Mouse (Mus musculus) inflammation-experienced regulatory T-cells, adult 6 months (primary cell): ENCODE measurements around the gene Rnf144a. TPM values are rescaled to one million over a fixed set of nuclear protein-coding genes. Genes with fewer than 3 reads are reported as not detected.

ENCODE experiments used
- ATAC-seq: one replicate; pipeline ENCODE4 v1.8.0; 2017
- polyA plus RNA-seq, 3 experiments: library from polyadenylated mRNA; unstranded; fragments of 100-300 nt; shearing (Covaris generic); gene quantifications; one replicate each; pipeline ENCODE4 v1.2.1; 2017

Rnf144a gene
- polyA plus RNA-seq, 3 experiments from 2014 or later, result 1.3 to 4.6 (median 3.6) TPM

DNA sequence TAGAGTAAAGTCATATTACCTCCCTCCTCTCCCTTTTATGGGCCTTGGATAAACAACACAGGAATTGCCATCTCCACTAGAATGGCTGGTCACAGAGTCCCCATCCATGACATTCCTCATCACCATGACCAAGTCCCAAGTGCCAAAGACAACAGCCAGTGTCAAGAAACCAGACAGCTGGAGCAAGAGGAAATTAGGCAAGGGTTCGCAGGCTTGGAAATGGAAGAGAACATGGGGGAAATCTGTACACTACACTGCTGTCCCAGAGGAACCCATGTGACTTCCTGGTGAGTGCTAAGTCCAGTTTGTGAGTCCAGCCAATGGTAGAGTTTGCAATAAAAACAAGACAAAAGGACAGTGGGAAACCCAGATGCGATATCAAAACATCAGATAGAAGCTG, 47.7 kb downstream of the Rnf144a start:
- no peak for ATAC-seq

DNA sequence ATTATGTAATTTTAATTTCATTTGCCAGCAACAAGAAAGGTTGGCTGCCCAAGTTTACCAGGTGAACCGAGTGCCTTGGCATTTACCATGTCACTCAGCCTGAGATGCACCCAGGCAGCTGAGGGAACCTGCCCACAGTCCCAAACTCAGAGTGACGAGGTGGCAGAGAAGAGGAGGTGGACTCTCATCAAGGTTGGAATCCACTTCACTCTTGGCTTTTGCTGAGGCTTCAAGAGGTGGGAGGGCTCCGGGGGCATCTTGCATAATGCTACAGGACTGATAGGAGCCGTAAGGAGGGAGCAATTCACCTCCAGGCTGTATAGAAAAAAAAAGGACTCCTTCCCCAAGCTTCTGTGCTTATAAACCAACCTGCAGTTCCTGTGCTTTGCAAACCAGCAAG, 48.7 kb downstream of the Rnf144a start:
- no peak for ATAC-seq

DNA sequence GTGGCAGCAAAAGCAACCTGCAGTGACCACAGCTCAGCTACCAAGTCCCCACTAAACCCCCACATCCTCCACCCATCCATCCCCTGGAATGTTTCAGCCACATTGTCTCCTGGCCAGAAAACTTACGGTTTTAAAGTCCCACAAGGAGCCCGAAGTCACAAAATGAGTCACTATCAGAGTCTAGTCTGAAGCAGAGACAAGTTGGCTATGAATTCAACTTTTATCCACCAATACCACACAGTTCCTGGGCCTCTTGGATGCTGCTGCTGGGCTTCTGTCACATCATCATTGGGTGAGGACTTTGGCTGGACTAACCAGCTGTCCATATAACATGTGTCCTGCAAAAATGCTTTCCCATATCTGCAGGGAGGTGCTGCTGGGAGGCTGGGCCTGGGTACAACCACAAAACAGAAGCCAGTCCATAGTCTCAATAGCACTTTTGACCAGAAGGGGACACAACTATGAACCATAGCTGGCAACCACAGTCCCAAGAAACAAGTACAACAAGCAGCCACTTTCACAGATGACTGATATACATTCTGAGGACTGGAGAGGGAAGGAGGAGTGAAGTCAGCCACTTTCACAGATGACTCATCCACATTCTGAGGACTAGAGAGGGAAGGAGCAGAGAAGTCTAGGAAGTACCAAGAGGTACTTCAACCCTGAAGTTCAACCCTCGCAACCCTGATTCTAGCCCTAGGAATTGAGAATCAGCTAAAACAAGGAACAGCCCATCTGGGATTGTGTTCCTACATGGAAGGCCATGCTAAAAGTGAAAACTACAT, 49.3 kb downstream of the Rnf144a start:
- no peak for ATAC-seq

DNA sequence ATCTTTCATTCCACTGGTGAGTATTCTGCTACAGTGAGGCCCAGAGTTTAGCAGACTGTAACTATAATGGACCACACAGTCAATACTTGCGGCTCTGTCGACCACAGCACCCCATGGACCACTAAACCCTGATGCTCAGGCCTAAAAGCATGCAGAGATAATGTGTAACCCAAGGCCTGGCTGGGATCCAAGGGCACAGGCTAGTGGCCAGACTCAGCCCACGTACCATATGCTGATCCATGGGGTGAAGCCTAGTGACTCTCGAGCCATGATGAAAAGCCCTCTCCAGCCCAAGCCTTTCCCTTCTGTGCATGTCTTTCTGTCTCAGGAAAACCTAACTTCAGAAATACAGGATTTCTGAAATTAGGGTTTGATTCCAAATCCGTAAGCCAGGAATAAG, 50.2 kb downstream of the Rnf144a start:
- no peak for ATAC-seq

DNA sequence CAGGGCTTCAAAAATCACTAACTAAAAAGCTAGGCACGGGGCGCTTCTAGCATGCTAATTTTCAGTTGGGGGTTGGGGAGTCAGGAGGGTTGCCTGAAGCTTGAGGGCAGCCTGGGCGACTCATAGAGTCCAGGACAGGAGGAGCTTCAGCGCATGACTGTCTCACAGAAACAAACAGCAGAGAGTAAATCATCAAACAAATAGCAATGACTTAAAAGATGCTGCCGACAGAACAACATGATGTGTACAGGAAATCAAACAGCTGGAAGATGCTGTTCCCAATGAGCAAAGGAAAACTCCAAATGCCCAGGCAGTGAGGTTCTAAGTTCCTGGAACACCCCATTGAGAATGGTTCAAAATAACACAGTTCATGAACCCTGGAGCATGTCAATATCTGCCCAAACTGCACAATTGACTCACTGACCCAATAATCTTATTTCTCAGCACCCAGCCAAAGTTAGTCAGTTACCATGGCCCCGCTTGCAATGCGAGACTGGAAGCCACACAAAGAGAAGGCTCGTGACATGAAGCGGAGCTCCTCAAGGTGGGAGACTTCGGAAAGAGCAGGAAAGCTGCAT, 54.0 kb downstream of the Rnf144a start:
- no peak for ATAC-seq

DNA sequence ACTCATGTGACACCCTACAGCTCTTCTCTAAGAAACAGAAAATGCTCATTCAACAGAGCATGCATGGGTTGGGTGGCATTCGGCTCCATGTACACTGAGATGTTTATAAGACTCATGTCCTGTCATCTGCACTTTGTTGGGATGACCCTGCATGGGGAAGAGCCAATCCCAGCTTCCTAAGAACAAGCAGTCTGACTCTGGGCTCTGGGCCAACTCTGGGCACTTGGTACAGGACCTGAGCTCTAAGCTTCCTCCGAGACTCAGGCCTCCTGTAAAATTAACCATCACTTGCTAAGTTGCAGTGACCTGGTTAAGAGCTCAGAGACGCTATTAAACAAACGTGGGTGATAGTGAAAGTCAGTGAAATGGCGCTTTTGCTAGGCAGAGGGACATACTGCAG, 55.2 kb downstream of the Rnf144a start:
- no peak for ATAC-seq

DNA sequence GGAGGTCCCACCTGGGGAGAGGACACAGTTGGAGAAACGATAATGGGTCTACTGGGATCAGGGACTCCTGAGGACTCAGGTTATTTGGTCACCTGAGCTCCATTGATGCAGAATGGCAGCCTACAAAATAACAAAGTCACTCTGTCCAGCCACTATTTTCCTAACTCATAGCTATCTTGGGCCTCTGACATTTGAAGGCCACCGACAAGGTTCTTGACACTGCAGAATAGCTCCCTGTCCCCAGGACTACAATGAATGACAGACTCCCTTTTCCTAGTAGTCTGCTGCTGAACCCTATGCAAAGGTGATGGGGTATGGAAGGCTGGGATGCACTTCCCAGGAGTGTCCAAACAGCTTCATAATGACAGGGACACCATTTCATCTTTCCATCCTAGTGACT, 55.8 kb downstream of the Rnf144a start:
- ATAC-seq, result no peak

DNA sequence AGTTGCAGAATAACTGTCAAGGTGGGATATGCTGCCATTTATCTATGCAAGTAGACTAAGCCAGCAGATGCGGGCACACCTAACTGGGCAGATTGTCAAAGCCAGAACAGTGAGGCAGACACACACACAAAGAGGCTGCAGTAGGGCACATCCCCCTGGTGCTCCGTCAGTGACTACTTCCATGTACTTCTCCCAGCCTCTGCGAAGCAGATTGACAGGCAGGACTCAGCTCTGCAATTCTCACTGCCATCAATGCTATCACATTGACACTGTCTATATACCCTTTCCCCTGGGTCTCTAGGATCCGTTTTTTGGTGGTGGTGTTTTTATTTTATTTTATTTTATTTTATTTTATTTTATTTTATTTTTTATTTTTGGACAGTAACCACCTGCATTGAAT, 57.8 kb downstream of the Rnf144a start:
- no peak for ATAC-seq

DNA sequence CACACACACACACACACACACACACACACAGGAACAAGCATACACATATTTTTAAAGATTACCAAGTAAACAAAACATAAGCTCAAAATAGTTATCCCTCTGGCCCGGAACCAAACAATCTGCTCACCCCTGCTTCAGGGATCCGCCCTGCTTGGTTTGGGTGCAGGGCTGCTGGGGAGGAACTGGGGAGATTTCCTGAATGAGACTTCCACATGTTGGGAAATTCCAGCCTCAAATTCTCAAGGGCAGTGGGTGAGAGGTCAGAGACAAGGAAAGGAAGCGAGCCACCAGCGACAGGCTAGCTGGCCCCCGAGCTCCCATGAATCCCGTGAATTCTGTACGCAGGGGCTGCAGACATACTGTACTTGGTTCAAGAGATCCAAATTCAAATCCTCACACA, 58.9 kb downstream of the Rnf144a start:
- no peak for ATAC-seq

DNA sequence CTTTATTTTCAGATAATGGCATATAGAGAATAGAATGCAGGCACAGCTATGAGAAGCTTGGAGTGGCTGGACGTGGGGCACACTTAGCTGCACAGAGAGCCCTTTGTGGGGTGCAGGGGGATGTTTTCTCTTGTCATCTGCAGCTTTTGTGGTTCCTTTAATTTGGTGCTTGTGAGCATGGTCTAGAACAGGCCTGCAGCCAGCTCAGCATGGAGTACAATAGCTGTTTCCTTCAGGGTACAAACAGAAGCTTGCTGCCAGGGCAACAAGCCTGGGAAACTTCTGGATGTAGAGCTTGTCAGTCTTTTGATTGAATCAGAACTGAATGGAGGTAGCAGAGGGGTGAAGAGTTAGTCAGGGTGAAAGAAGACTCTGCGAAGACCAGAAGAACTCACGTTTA, 63.7 kb downstream of the Rnf144a start:
- no peak for ATAC-seq

DNA sequence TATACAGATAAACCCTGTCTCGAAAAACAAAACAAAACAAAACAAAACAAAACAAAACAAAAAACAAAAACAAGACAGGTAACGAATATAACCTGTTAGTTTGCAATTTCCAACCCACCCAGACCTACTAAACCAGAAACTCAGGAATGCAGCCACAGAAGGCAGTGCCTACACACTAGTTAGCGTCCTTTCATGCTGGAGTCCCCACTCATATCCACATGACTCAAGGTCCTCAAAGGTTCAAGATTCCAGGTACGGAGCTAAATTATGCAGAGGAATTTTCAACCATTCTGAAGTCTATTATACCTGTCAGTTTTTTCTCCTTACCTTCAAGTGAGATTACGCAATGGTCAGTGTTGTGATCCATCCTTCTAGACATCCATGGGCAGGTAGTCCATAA, 70.6 kb downstream of the Rnf144a start:
- ATAC-seq, result no peak

DNA sequence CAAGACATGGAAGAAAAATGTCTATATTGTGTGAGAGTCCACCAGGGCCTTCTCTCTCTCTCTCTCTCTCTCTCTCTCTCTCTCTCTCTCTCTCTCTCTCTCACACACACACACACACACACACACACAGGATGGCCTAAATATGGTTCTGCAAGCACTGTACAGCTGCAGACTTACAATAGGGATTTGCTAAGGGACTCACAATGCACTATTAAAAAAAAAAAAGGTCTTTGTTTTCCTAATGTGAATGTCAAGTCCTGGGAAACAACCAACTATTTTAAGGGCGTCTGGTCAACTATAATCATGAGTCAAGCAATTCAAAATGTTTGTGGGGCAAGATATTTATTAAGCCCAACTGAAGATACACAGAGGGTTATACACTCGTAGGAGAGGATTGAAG, 71.9 kb downstream of the Rnf144a start:
- ATAC-seq, result no peak

DNA sequence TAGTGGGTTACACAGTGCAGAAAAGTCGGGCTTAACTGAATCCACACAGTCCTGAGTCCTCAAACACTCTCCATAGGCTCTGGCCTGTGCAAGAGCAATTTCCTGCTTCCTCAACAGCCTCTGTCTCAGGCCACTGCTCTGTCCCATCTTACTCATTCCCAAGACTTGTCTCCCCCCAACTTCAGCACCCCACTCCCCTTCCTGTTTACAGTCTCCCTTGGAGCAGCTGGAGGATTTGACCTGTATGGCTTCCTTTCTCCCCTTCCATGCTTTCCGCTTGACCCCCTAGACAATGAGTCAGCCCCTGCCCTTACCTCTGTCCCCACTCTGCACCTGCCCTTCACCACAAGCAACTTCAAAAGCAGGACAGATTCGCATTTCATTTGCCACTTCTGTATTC, 72.4 kb downstream of the Rnf144a start:
- ATAC-seq, result no peak

DNA sequence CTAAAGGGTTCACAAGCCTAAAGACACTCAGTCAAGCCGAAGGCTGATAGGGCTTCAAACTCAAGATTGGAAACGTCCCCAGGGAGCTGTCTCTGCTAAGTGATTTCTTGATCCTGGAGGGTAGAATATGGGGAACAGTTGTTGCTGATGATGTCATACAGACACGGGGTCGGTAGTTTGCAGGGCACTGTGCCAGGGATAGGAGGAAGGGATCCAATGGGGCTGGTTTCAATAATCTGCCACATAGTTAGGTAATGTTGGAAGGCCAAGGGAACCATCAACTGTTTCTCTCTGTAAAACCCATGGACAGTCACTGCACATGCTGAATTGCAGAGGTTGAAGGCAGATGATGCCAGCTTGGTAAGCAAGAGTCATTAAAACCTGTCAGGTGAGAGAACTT, 73.0 kb downstream of the Rnf144a start:
- no peak for ATAC-seq

DNA sequence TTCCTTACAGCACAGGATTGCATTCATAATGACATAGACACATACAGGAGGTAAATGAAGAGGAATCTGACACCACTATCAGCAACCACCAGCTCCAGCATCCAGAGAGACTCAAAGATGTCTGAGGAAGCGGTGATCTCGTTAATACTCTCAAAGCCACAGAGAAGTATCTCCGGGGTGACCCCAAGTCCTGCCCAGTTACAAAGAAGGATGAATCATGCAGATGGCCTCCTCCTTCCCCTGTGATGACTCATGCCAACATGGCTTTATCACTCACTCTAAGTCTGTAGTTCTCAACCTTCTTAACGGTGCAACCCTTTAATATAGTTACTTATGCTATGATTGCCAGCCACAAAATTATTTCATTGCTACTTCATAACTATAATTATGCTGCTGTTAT, 74.4 kb downstream of the Rnf144a start:
- no peak for ATAC-seq

DNA sequence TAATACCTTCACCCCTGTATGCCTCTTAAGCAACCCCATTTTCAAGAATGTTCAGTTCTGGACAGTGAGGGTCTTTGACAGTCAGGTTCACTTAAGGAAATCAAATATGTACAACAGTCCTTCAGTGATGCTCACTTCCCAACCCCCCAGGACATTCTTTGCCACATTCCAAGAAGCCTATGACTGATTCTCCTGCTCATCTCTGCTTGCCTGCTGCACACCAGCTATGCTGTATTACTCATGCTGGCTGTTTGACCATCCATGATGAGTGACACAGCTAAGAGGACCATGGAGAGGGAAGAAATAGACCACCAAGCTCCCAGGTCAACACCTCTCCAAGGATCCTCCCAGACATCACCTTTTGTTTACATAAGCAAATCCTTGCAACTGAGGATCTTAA, 75.2 kb downstream of the Rnf144a start:
- no peak for ATAC-seq

DNA sequence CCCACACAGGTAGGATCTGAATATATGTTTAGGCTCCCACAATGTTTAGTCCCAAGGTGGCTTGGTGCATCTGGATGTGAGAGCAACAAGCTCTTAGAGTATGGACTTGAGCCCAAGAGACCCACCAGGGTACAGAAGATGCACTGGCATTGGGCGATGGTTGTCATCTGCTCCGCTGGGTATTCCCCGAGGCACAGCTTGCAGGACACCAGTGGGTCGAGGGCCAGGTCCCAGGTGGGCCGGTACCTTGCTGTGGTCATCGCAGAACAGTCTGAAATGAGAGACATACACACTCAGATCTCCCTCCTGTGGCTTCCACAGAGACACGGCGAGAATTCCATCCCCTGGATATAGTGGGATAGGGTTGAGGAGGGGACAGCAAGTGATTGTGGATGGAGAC, 75.9 kb downstream of the Rnf144a start:
- ATAC-seq, result no peak

DNA sequence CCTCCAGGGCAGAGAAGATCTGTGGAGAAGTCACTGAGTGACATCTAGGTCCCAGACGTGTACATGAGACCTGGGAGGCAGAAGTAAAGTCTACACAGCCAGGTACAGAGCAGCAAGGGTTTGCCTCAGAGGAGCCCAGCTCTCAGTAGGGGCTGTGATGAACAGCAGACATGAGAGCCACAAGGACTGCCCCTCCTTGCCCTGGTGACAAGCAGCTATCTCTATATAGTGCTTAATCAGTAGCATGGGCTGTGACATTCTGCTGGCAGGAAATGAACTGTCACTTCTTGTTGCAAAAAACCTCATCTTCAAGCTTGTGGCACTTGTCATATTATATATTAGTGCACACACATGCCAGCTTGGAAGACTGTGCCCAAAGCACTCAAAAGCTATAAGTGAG, 81.4 kb downstream of the Rnf144a start:
- ATAC-seq, result no peak

DNA sequence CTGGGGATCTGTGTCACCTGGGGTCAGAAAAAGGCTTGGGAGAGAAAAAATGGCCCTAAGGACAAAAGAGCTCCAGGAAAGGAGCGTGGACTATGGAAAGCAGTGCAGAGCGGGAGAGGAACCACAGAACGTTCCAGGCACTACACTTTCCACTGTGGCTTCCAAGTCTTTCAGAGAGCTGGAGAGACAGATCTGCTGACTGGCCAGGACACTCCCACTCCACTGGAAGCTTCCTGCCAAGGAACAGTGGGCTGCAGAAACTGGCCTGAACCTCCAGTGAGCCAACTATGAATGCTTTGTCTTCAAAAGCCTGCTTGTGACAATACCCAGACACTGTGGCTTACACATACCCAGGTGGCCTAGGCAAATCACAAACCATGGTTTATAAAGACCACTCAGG, 84.0 kb downstream of the Rnf144a start:
- ATAC-seq, result no peak

DNA sequence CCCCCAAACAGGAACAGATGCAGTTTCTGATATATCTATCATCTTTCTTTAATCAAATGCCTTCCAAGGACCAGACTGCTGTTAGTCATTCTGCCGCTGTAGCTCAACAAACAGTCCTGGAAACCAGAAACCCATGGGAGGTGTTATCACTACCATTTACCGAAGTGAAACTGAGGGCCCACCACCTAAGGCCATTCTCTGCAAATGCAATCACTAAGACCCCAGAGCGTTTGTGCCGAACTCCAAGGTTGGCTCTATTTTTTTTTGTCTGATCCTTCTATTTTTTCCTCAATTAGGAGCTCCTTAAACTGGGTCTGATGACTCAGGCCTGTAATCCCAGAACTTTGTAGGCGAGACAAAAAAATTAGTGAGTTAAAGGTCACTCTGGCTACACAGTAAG, 85.3 kb downstream of the Rnf144a start:
- ATAC-seq, result no peak

DNA sequence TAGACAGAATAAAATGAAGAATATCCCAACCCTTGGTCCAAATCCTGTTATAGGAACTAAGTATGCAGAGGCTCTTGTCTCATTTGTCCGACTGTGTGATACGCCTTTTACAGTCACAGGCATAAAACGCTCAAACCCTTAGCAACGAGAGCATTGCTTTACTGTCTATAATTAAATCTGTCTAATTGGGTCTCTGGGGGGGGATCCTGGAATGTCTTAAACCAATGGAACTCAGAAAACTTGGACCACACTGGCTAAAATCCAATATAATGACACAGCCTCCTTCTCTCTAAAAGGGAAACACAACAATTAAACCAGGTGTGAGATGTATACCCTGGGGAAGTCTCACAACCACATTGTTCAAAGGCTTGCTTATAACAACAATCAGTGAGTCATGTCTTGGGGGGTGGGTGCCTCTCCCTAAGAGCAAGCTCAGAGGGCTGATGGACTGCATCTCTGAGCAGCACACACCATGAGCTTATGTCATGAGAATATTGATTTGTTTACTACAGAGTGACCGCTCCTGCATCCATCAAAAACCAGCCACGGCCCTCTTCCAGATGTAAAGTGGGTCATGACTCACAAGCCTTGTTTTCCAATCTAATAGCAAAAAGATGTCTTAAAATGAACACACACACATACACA, 85.9 kb downstream of the Rnf144a start:
- no peak for ATAC-seq

DNA sequence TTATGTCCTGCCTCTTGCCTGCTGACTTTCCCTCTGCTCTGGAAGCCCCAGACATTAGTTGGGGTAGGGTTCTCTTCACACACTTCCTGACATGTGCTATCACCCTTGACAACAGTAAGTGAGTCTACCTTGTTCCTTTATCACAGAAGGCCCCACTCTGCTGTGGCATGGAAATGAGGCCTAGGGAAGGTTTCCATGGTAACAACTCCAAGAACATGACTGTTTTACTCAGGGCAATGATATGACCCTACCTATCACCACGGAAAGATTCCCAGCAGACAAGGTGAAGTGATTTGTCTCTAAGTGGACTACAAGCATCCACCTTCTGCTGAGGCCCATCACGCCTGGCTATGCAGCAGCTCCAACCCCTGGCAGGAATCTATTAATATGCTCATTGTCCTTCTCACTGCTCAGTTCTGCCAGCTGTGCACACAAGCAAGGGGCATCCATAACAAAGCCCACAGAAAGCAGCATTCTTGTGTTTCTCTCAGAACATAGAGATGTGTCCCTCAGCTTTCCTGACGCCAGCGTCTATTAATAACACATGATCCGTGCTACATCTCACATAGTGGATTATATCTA, 91.2 kb downstream of the Rnf144a start:
- no peak for ATAC-seq

DNA sequence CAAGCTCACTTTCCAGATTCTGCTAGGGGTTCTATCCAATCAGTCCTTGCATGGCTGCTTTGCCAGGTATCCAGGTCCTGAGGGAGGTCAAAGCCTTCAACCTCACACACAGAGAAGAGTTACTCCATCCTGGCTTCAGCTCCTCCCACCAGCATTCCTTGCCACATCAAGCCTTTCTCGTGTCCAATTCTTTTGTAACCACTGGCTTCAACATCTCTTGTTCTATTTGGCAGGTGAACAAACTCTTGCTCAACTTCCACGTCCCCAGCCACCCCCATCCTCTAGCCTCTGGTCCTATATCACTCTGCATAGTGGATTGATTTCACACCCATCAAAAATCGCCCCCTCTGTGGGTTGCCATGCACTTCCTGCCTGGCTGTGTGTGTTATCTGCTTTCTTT, 98.8 kb downstream of the Rnf144a start:
- ATAC-seq, result no peak

DNA sequence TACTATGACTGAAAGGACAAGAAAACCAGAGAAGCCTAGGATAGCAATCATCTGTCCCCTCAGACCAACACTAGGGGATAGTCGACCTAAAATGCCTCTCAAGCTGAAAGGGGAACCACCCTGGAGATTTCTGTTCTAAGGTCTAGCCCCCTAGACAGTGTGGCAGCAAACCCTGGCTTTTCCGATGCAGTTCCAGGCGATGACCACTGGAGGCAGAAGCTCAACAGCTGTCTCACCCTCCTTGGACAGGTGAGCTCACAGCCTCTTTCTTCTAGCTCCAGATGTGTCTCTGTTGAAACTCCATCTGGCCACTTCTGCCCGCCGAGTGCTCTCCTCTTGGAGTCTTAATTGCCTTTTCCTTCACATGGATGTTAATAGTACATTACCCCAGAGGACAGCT, 100.1 kb downstream of the Rnf144a start:
- ATAC-seq, result peak; percentile 57
